ENCODE assay signal across 8 mouse cellular contexts in genomic region chr14:52018248-52019050, GRCm38 (mm10). TPM values are rescaled to one million over a fixed set of nuclear protein-coding genes. Genes with fewer than 3 reads are reported as not detected.
A peak's percentile ranks its signal among the peaks of the same experiment; 100 is the strongest.
DNase-seq lines count a peak whose midpoint lies in the region; ATAC-seq lines count a peak whose summit lies in the region.

No protein-coding gene starts in this region.

- no peaks in the 10 kb centered on the region for H3K9me3 ChIP-seq in kidney, embryonic 15.5 days (replicated peaks)
- H3K9me3 ChIP-seq in hindbrain, embryonic 12.5 days (replicated peaks) = no peaks in the 10 kb centered on the region
- H3K9me3 ChIP-seq in midbrain, embryonic 16.5 days (replicated peaks; ENCODE audit: control insufficient read depth, low read length, poor library complexity, severe bottlenecking) = no peaks in the 10 kb centered on the region

- peak overlapping the region; percentile 99 for H3K27ac ChIP-seq in kidney, embryonic 15.5 days
- H3K27ac ChIP-seq in hindbrain, embryonic 12.5 days = peak overlapping the region; percentile 98
- peak overlapping the region; percentile 99 for H3K27ac ChIP-seq in midbrain, embryonic 16.5 days (ENCODE audit: low read length)

- H3K36me3 ChIP-seq in kidney, embryonic 15.5 days = no peaks in the 10 kb centered on the region
- H3K36me3 ChIP-seq in hindbrain, embryonic 12.5 days = no peaks in the 10 kb centered on the region
- no peaks in the 10 kb centered on the region for H3K36me3 ChIP-seq in midbrain, embryonic 16.5 days (ENCODE audit: control insufficient read depth, insufficient read depth, low read length)

- H3K4me3 ChIP-seq in kidney, embryonic 15.5 days (replicated peaks) = peak overlapping the region; percentile 68
- peak overlapping the region; percentile 55; the same call in 1 of the 2 replicates for H3K4me3 ChIP-seq in hindbrain, embryonic 12.5 days
- H3K4me3 ChIP-seq in midbrain, embryonic 16.5 days (ENCODE audit: low read depth, low read length) = peak overlapping the region; percentile 59

- DNase-seq in kidney, postnatal 14 days = no peak
- DNase-seq in cerebellum, adult 8-10 months = peak; percentile 43
- no peak for DNase-seq in left cerebral cortex, adult 8-10 months (ENCODE audit: low spot score in 2 of 2)
- no peak for DNase-seq in c-Kit-positive CD71-positive TER-119-positive erythroid progenitor cells, embryonic 14.5 days (ENCODE audit: low spot score)

- H3K27me3 ChIP-seq in kidney, embryonic 15.5 days = no peaks in the 10 kb centered on the region
- no peaks in the 10 kb centered on the region for H3K27me3 ChIP-seq in hindbrain, embryonic 12.5 days
- H3K27me3 ChIP-seq in midbrain, embryonic 16.5 days (ENCODE audit: control insufficient read depth, insufficient read depth, low read depth, low read length) = no peaks in the 10 kb centered on the region

- ATAC-seq in kidney, embryonic 15.5 days (replicated peaks; ENCODE audit: low FRiP score) = no peak
- ATAC-seq in hindbrain, embryonic 12.5 days (ENCODE audit: low FRiP score) = no peak
- no peak for ATAC-seq in midbrain, embryonic 16.5 days
- ATAC-seq in CD4-positive, CD25-positive, alpha-beta regulatory T cell, adult 4 months = no peak

- peaks cover 70% of the 10 kb centered on the region for H3K4me1 ChIP-seq in kidney, embryonic 15.5 days
- peaks cover 48% of the 10 kb centered on the region for H3K4me1 ChIP-seq in hindbrain, embryonic 12.5 days
- peaks cover 39% of the 10 kb centered on the region for H3K4me1 ChIP-seq in midbrain, embryonic 16.5 days (ENCODE audit: control insufficient read depth, insufficient read depth, low read length)

- WGBS in kidney, embryonic 15.5 days = 84% methylated on average over 15 of the region's 15 CpGs
- WGBS in hindbrain, embryonic 12.5 days = 89% methylated on average over 15 of the region's 15 CpGs
- 88% methylated on average over 15 of the region's 15 CpGs for WGBS in midbrain, embryonic 16.5 days

- H3K9ac ChIP-seq in kidney, embryonic 15.5 days = peak overlapping the region; percentile 87; the same call in 1 of the 2 replicates
- peak overlapping the region; percentile 86; the same call in 1 of the 2 replicates for H3K9ac ChIP-seq in hindbrain, embryonic 12.5 days
- peak overlapping the region; percentile 87 for H3K9ac ChIP-seq in midbrain, embryonic 16.5 days (ENCODE audit: low read depth, low read length)

- peak overlapping the region; percentile 66 for H3K4me2 ChIP-seq in kidney, embryonic 15.5 days
- H3K4me2 ChIP-seq in hindbrain, embryonic 12.5 days (replicated peaks) = peak overlapping the region; percentile 70
- H3K4me2 ChIP-seq in midbrain, embryonic 16.5 days (ENCODE audit: low read length) = peak overlapping the region; percentile 70

RNA-seq across cellular contexts. Expression of gene Zfp219, which starts 2.1 kb away (rescaled TPM):
- polyA plus RNA-seq in kidney, embryonic 15.5 days (2015; fragmentation: Nextera tagmentation; extraction: Ambion mirVana) = 38.5 and 43.8 TPM in 2 replicates
- 64.4 and 71.7 TPM in 2 replicates for polyA plus RNA-seq in hindbrain, embryonic 12.5 days (2016; fragmentation: Nextera tagmentation; extraction: Ambion mirVana)
- polyA plus RNA-seq in midbrain, embryonic 16.5 days (2015; fragmentation: Nextera tagmentation; extraction: Ambion mirVana) = 30.3 and 33.6 TPM in 2 replicates
- polyA plus RNA-seq in CD4-positive, CD25-positive, alpha-beta regulatory T cell, adult 4 months (2017; shearing (Covaris generic)) = 1 to 10 TPM; 1.6 to 2.3 TPM
- total RNA-seq in left cerebral cortex, adult 8-10 months (2022) = 10 to 100 TPM; 35.8 to 44.1 (median 42.2) TPM

RNA-seq across cellular contexts. Expression of gene Tmem253, which starts 3.0 kb away (rescaled TPM):
- 0.93 and 1.1 TPM in 2 replicates for polyA plus RNA-seq in kidney, embryonic 15.5 days (2015; fragmentation: Nextera tagmentation; extraction: Ambion mirVana)
- polyA plus RNA-seq in hindbrain, embryonic 12.5 days (2016; fragmentation: Nextera tagmentation; extraction: Ambion mirVana) = 0.59 and 1.6 TPM in 2 replicates
- polyA plus RNA-seq in midbrain, embryonic 16.5 days (2015; fragmentation: Nextera tagmentation; extraction: Ambion mirVana) = 0.16 and 1.0 TPM in 2 replicates
- under 1 TPM in 1 of 2 experiments, not detected in 1; 0.63 TPM for polyA plus RNA-seq in CD4-positive, CD25-positive, alpha-beta regulatory T cell, adult 4 months (2017; shearing (Covaris generic))
- under 1 TPM in 2 of 4 experiments, not detected in 2; 0.51 to 0.59 TPM for total RNA-seq in left cerebral cortex, adult 8-10 months (2022)

RNA-seq across cellular contexts. Expression of gene Olfr221, which starts 23.8 kb away (rescaled TPM):
- polyA plus RNA-seq in kidney, embryonic 15.5 days (2015; fragmentation: Nextera tagmentation; extraction: Ambion mirVana) = not detected in 2 replicates
- polyA plus RNA-seq in hindbrain, embryonic 12.5 days (2016; fragmentation: Nextera tagmentation; extraction: Ambion mirVana) = not detected in 2 replicates
- polyA plus RNA-seq in midbrain, embryonic 16.5 days (2015; fragmentation: Nextera tagmentation; extraction: Ambion mirVana) = not detected in 2 replicates
- polyA plus RNA-seq in CD4-positive, CD25-positive, alpha-beta regulatory T cell, adult 4 months (2017; shearing (Covaris generic)) = not detected
- not detected for total RNA-seq in left cerebral cortex, adult 8-10 months (2022)

RNA-seq across cellular contexts. Expression of gene Arhgef40, which starts 33.9 kb away (rescaled TPM):
- 86.1 and 105 TPM in 2 replicates for polyA plus RNA-seq in kidney, embryonic 15.5 days (2015; fragmentation: Nextera tagmentation; extraction: Ambion mirVana)
- polyA plus RNA-seq in hindbrain, embryonic 12.5 days (2016; fragmentation: Nextera tagmentation; extraction: Ambion mirVana) = 126 and 133 TPM in 2 replicates
- polyA plus RNA-seq in midbrain, embryonic 16.5 days (2015; fragmentation: Nextera tagmentation; extraction: Ambion mirVana) = 78.0 and 79.7 TPM in 2 replicates
- under 1 TPM in 1 of 2 experiments, not detected in 1; 0.70 TPM for polyA plus RNA-seq in CD4-positive, CD25-positive, alpha-beta regulatory T cell, adult 4 months (2017; shearing (Covaris generic))
- total RNA-seq in left cerebral cortex, adult 8-10 months (2022) = 10 to 100 TPM; 28.0 to 39.5 (median 32.9) TPM
